Mouse (Mus musculus) brain, embryonic 14.5 days (tissue): ENCODE results near the gene Naa35.

Experiments used
- CTCF ChIP-seq: fragments of 200-500 bp; IDR thresholded peaks from 2 replicates; pipeline ENCODE4 v1.5.1; 2012; ENCODE audit warnings: inconsistent platforms, mild to moderate bottlenecking, moderate library complexity, borderline replicate concordance; ENCODE audit not compliant: insufficient read depth, insufficient read length; ENCODE audit errors: extremely low read depth
- POLR2A ChIP-seq: fragments of 200-500 bp; IDR thresholded peaks from 2 replicates; pipeline ENCODE4 v1.6.1; 2012; ENCODE audit warnings: mild to moderate bottlenecking, inconsistent platforms, borderline replicate concordance; ENCODE audit not compliant: poor library complexity, insufficient read depth, insufficient read length, severe bottlenecking; ENCODE audit errors: extremely low read depth

DNA sequence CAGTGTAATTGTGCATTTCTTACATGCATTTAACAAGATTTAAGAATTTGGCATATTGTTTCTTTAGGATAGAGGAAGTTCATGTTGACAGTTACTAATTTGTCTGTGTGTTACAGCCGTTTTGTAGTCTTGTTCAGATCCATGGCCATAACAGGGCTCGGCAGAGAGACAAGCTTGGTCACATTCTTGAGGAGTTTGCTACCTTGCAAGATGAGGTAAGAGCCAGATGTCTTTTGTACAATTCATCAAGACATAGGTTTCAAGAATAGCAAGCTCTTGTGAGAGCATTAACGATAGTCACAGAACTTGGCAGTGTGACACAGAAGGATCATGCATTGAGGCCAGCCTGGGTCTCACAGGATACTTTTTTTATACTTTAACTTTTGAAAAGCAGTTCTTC, 39.3 kb downstream of the Naa35 start:
- TF ChIP-seq CTCF = no peak
- TF ChIP-seq POLR2A = no peak
